Mouse (Mus musculus) layer of hippocampus, postnatal 14 days (tissue): ENCODE data around the gene Ppp3cb. TPM values are rescaled to one million over a fixed set of nuclear protein-coding genes. Genes with fewer than 3 reads are reported as not detected.
A peak's percentile ranks its signal among the peaks of the same experiment; 100 is the strongest.

Experiments used
- DNase-seq, 2 experiments: peaks; one replicate each; pipeline ENCODE4 v3.0.0; 2021 to 2022; ENCODE audit warnings: low spot score in 2 of 2, mixed read lengths in 1 of 2
- total RNA-seq, 2 experiments: library from RNA; stranded (reverse); gene quantifications; 2 replicates each; pipeline ENCODE4 v1.2.3; 2021

Gene Ppp3cb
- total RNA-seq, 2 experiments from 2014 or later: 373 to 392 TPM

- no peak for DNase-seq
Measured at GRCm38 (mm10) chr14:20482051-20482751, 64.2 kb downstream of the Ppp3cb start.

GRCm38 (mm10) chr14:20481211-20481610, 65.2 kb downstream of the Ppp3cb start:
- DNase-seq: no peak

- DNase-seq: no peak
Measured at GRCm38 (mm10) chr14:20480195-20480579, 66.2 kb downstream of the Ppp3cb start.

- DNase-seq: peak; percentile 56 to 64
Measured at GRCm38 (mm10) chr14:20479291-20480194, 66.8 kb downstream of the Ppp3cb start, which contains the start of gene Anxa7. Gene Anxa7, minus strand, starts transcription at chr14:20480133.

- no peak for DNase-seq
Measured at GRCm38 (mm10) chr14:20478801-20479200, 67.6 kb downstream of the Ppp3cb start.

GRCm38 (mm10) chr14:20478385-20478784, 68.0 kb downstream of the Ppp3cb start:
- DNase-seq: no peak

GRCm38 (mm10) chr14:20477261-20478025, 68.9 kb downstream of the Ppp3cb start:
- no peak for DNase-seq

GRCm38 (mm10) chr14:20460216-20460615, 86.2 kb downstream of the Ppp3cb start:
- no peak for DNase-seq

GRCm38 (mm10) chr14:20458378-20458777, 88.0 kb downstream of the Ppp3cb start:
- no peak for DNase-seq

GRCm38 (mm10) chr14:20452929-20453328, 93.4 kb downstream of the Ppp3cb start:
- DNase-seq: no peak

GRCm38 (mm10) chr14:20451765-20452331, 94.5 kb downstream of the Ppp3cb start, which contains the start of gene Cfap70:
Gene Cfap70, minus strand, starts transcription at chr14:20452226.
- peak; percentile 28 to 37 for DNase-seq

- peak; percentile 8 to 41 for DNase-seq
Measured at GRCm38 (mm10) chr14:20451302-20451701, 95.1 kb downstream of the Ppp3cb start.

Other genes starting within 250 kb of the Ppp3cb start
- 10 to 100 TPM; 27.9 to 32.8 TPM for gene Ecd, start 198.5 kb downstream of the Ppp3cb start, total RNA-seq
- 10 to 100 TPM; 44.3 to 45.5 TPM for gene Fam149b, start 198.4 kb downstream of the Ppp3cb start, total RNA-seq
- 10 to 100 TPM; 21.9 to 22.4 TPM for gene Dnajc9, start 157.7 kb downstream of the Ppp3cb start, total RNA-seq
- 10 to 100 TPM; 33.3 to 36.5 TPM for gene Mrps16, start 152.9 kb downstream of the Ppp3cb start, total RNA-seq
- 1 to 10 TPM in 1 of 2 experiments, under 1 TPM in 1; 0.67 to 1.8 TPM for gene Cfap70, start 94.3 kb downstream of the Ppp3cb start, total RNA-seq
- gene Anxa7, start 66.4 kb downstream of the Ppp3cb start, total RNA-seq: 10 to 100 TPM; 48.4 to 50.6 TPM
- 1 to 10 TPM; 1.0 to 1.8 TPM for gene Mss51, start 49.7 kb downstream of the Ppp3cb start, total RNA-seq
- gene Usp54, start 94.5 kb upstream of the Ppp3cb start, total RNA-seq: 10 to 100 TPM; 38.6 to 51.9 TPM
- gene Myoz1, start 110.0 kb upstream of the Ppp3cb start, total RNA-seq: not detected
- under 1 TPM; 0.35 to 0.57 TPM for gene Synpo2l, start 121.8 kb upstream of the Ppp3cb start, total RNA-seq
- 100 to 1,000 TPM; 106 to 110 TPM for gene Sec24c, start 127.7 kb upstream of the Ppp3cb start, total RNA-seq
- 10 to 100 TPM; 18.2 to 18.5 TPM for gene Fut11, start 148.4 kb upstream of the Ppp3cb start, total RNA-seq
- gene Chchd1, start 156.4 kb upstream of the Ppp3cb start, total RNA-seq: 10 to 100 TPM; 48.4 to 51.8 TPM
- 100 to 1,000 TPM; 142 to 161 TPM for gene Zswim8, start 161.0 kb upstream of the Ppp3cb start, total RNA-seq
- 10 to 100 TPM; 14.3 to 18.1 TPM for gene Ndst2, start 188.0 kb upstream of the Ppp3cb start, total RNA-seq
- gene Camk2g, start 247.5 kb upstream of the Ppp3cb start, total RNA-seq: 100 to 1,000 TPM; 186 to 188 TPM